Mouse (Mus musculus) megakaryocyte-erythroid progenitor cell, adult 5-6 weeks (primary cell): Measurements from ENCODE around the gene Tnfrsf14. TPM values are rescaled to one million over a fixed set of nuclear protein-coding genes. Genes with fewer than 3 reads are reported as not detected.

Source experiments
- ATAC-seq: replicated peaks from 2 replicates; pipeline ENCODE4 v1.8.0; 2016; ENCODE audit warnings: mild to moderate bottlenecking, inconsistent platforms; ENCODE audit not compliant: severe bottlenecking, poor library complexity, low FRiP score, low TSS enrichment
- total RNA-seq, 2 experiments: library from RNA; stranded (forward) in 1 of 2; stranded (reverse) in 1 of 2; fragments of 200-1000, 215-1000 nt in 1 of 2; fragments of >200 nt in 1 of 2; fragmentation: Nextera tagmentation in 1 of 2; gene quantifications; 2 replicates each; pipeline ENCODE4 v1.2.3; 2014 to 2017

Gene Tnfrsf14
- total RNA-seq, 2 experiments from 2014 or later: 133 to 149 TPM

DNA sequence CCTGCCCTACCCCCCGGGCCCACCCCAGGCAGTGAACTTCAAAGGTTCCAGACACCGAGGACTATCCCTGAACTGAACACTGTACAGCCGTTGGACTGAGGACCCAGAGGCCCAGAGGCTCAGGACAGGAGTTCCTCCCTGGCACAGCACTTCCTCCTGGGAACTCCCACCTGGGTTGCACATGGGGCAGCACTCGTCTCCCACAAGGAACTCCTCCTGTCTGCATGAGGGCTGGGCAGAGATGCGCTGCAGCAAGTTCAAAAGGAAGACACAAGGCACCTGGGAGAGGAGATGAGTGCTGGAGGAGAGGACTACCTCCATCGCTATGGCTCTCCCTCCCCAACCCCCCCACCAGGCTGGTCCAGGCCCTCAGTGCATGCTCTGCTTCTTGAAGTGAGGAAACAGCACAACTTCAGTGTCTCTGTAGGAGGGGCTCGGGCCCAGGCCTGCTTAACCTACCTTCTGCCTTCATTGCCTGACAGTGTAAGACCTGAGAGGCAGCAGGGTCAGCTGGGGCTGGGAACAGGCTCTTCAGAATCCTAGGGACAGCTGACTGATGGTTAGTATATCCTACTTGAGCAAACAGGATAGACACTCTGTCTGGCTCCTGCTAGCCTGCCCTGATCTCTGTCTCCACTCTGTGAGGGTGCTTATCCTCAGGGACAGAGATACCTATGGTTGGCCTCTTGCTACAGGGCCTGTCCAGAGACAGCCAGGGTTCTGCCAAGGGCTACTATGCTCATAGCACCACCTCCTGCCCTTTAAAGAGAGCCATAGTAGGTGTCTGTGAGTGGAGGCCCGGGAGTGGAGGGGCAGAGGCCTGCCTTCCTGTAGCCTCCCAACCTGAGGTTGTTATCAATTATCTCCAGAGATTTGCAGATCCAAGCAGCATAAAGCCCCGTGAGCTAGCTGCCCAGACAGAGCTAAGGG, 1.1 kb downstream of the Tnfrsf14 start:
- peak; percentile 6 for ATAC-seq

DNA sequence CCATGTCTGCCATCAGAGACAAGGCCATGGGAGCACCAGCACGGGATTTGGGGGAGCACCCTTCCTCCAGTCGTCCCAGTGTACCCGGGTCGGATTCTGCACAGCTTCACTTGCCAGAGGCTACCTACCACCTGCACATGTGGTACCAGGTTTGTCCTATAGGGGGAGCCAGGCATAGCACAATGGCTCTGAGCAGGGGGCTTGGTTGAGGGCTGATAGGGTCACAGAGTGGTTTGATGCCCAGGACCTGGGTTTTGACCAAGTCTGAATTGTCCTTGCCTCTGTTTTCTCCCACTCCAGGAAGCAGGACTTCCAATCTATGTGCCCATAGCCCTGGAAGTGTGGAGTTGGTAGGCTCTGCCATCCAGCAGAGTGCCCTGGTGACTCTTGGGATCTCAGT, 3.0 kb downstream of the Tnfrsf14 start:
- ATAC-seq: 0 out of 2 replicates have a peak, but pooled peaks have one; percentile 17

DNA sequence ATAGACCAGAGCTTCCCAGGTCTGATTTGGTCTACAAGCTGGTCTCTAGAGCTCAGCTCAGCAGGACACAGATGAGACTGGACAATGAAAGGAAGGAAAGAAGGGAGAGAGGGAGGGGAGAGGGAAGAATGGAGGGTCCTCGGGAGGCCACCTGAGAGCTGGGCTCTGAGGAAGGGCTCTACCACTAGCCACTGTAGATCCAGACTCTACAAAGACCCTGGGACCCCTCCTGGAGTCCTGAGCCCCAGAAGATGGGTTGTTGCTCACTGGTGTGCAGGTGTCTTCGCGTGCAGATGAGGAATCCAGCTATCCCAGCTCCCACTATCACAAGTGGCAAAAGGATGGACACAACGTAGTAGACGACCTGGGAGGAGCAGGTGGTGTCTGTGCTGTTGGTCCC, 5.4 kb downstream of the Tnfrsf14 start:
- ATAC-seq: no peak

DNA sequence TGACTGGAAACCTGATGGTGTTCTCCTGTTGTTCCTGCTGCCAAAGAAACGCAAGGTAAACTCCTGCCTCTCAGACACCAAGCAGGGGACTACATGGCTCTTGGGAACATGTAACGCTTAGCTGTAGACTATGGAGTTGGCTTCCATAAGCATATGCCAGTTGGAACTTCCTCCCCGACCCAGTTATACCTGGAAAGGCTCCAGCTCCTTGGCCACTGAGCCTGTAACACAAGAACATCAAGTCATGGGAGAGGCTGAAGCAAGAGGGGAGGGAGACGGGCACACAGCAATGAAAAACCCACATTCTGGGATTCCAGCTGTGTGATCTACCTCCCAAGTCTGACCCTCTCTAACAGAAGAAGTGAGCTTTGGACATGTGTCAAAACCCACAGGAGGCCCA, 6.1 kb downstream of the Tnfrsf14 start:
- no peak for ATAC-seq

DNA sequence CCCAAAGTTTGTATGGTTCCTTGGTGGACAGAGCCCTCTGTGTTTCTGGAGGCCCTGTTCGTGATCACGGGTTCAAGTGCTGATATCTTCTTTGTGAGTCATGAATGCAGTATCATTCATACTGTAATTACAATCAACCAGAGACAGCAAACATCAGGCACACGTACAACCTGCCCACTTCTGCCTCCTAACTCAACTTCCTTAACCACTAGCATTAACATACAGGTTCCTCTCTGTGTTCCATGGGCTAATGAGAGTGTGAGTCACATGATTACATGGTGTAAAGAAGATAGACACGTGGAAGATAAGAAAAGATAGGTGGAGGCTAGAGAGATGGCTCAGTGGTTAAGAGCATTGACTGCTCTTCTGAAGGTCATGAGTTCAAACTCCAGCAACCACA, 11.7 kb downstream of the Tnfrsf14 start:
- ATAC-seq: peak; percentile 28; the same call in 1 of the 2 replicates

DNA sequence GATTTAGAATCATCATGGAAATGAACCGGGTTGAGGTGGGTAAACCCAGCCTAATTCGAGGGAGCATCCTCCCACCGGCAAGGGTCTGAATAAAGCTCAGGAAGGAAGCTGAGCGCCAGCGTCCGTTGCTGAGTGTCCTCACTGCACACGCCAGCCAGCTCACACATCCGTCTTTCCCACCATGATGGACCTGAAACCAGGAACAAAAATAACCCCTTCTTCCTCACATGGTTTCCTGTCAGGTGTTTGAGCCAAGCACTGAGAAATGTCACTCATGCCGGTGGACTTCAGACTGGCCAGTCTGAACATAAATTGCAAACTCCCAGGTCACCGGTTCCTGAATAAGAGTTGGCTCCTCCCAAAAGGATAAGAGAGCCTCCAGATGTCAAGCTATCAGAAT, 13.1 kb downstream of the Tnfrsf14 start:
- ATAC-seq: no peak

DNA sequence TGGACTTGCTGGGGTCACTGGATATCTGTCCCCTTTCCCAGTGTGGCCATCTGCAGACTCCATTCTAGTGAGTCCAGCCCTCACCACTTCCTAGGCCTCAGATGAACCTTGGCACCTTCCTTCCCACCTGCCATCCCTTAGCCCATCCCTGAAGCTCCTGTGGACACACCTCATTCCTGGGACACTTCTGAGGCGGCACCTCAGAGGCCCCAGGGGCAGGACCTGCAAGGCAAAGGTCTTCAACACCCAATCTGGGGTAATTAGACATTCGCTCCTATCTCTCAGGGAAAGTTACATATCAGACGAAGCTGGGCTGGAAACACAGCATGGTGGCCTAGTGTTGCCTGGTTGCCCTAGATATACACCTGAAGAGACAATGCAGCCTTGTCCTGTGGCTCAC, 13.7 kb downstream of the Tnfrsf14 start:
- no peak for ATAC-seq

DNA sequence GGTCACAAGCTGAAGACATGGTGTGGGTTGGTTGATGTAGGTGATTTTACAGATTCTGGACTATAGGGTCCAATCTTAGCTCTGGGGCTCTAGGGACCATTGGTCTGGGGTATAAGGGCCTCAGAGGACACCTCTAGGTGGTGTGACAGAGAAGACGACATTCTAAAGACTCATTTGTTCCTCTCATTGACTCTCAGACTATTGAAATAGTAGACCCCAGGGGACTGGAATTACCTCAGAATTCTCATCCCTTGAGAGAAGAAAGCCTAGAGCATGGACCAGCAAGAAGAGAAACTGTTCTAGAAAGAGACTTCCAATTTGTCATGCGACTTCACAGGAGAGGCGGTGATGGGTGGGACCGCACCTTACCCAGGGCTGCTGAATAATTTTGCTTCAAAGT, 14.1 kb downstream of the Tnfrsf14 start:
- ATAC-seq: no peak

DNA sequence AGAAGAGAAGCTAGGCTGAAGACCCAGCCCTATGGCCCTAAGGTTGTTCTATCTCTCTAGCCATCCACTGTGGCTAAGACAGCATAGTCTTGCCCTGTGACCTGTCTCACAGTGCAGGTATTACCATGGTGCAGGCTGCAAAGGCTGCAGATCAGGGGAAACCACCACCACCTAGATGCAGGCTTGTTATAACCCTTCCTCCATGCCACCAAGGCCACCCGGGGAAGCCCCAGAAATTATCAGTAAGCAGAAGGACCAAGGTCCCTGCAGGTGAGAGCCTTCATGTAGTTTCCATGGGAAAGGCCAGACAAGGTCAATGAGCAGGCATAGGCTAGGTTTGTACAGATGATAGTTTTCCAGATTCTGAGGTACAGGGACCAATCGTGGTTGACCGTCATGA, 14.5 kb downstream of the Tnfrsf14 start:
- no peak for ATAC-seq

DNA sequence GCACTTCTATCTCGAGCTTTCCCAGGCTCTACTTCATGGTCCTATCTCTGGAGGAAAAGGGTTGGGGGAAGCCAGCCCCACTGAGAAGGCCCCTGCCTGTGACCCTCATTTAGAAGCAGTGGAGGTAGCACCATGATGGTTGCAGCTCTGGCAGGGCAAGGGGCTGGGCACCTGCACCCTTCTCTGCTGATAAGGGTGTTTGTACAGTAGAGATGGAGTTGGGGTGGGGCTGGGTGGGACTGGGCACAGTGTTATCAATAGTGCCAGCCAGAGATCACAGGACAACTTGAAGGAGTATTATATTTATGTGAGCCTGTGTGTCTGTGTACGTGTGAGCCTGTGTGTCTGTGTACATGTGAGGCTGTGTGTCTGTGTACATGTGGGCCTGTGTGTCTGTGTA, 16.7 kb downstream of the Tnfrsf14 start:
- peak; percentile 72 for ATAC-seq

DNA sequence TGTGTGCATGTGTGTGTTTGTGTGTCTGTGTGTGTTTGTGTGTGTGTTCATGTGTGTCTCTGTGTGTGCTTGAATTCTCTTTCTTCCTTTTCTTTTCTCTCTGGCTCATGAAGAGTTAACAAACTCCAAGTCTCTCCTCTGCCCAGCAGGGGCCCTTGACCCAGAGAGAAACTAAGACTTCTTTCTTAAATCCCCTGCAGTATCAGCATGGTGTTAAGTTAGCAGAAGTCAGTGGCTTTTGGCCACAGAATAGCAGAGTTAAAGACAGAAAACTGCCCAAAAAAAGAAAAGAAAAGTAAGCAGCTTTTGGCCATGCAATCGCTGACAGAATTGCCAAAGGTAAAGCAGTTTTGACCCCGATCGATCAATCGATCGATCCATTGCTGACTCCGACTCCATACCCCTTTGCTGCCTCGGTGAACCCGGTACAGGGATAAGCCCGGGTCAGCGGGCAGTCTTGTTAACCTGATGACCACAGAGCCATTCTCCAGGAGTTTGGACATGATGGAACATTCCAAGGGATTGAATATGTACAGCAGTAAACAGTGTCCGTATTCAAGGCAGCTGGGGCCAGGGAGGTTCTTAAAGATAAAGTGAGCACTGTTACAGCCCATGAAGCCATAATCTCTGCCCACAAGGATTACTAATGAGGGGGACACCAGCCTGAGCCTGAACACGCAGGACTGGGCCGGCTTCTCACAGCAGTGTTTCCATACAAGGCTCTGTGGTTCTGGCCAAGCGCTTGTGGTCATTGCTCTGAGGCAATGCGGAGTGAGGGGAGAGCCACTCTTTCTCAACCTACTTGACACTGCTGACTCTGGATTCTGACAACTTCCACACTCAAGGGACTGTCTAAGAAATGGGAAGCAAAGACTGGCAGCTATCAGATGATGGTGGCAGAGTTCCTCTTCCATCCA, 17.5 kb downstream of the Tnfrsf14 start:
- ATAC-seq: peak; percentile 64

DNA sequence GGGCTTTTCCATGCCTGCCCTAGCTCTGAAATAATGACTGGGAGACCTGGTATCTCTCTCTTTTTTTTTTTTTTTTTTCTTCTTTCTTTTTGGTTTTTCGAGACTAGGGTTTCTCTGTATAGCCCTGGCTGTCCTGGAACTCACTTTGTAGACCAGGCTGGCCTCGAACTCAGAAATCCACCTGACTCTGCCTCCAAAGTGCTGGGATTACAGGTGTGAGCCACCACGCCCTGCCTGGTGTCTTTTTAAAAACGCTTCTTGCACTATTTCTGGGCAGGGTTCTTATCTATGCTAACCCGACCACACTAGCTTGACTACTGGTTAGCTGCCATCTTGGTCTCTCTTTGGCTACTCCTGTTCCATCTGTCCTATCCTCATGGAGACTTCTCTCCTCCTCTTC, 19.9 kb downstream of the Tnfrsf14 start:
- ATAC-seq: no peak

DNA sequence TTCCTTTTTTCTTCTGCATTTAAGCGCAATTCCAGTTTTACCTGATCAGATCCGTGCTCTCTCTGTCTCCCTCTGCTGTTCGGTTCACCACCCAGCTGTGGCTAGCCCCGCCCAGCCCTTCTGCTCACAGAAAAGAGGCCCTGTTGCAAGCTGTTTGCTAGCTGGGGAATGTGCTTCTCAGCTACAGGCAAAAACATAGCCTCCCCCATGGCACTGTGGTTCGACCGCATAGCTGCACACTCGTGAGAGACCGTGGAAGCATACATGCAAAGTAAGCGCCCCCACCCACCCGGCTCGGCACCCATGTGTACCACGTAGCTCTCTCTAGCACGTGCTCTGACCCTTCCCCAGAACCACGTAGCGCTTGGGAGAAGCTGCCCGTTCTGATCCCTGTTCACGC, 20.5 kb downstream of the Tnfrsf14 start:
- ATAC-seq: peak; percentile 56

DNA sequence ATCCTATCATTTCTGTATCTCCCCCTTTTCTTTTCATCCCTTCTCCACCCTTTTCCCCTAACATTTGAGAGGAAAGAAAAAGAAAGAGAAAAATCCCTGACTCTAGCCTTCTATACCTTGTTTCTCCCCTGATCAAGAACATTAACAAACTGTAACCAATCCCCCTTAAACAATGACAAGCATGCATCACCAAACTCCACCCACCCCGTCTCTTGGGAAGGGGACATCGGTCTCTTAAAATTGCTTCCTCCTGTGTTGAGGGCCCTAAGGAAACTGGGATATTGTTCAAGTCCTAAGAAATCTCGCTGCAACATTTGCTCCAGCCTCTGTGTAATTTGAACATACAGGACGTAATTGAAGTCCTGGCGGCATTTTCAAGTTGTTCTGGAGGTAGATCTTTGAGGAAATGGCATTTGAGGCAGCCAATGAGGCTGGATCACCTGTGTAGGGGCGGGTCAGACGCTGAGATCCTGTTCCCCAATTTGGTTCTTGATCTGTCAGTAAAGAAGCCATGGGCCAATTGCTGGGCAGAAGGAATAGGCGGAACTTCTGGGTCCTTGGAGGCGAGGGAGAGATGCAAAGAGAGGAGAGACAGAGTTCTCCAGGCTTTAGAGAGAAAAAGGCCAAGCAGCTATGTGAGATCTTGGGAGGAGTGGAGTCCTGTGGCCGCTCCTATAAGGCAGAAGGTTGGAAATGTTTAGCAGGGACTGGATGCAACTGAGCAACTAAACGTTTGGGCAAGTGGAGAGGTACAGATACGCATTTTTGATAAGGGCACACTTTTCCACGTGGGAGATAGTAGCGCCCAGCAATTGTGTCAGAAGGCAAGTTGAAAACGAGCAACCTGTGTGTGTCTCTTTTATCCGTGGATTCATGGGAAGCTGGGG, 23.9 kb downstream of the Tnfrsf14 start:
- ATAC-seq: peak; percentile 92

DNA sequence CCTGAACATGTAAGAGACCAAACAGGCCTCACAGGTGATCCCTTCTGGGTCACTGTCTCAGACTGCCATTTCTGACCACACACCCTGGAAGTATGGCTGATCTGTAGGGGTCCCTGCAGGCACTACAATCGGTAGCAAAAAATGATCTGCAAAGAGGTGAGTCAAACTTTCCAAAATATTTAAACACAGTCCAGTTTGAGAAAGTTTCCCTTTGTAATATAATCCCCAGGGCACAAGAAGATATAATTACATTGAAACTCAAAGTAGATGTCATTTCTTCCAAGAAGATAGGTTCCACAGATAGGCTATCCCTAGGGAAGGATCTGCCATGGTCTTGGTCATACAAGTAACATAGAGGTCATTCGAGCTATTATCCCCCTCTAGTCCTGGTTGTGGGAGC, 26.0 kb downstream of the Tnfrsf14 start:
- no peak for ATAC-seq

DNA sequence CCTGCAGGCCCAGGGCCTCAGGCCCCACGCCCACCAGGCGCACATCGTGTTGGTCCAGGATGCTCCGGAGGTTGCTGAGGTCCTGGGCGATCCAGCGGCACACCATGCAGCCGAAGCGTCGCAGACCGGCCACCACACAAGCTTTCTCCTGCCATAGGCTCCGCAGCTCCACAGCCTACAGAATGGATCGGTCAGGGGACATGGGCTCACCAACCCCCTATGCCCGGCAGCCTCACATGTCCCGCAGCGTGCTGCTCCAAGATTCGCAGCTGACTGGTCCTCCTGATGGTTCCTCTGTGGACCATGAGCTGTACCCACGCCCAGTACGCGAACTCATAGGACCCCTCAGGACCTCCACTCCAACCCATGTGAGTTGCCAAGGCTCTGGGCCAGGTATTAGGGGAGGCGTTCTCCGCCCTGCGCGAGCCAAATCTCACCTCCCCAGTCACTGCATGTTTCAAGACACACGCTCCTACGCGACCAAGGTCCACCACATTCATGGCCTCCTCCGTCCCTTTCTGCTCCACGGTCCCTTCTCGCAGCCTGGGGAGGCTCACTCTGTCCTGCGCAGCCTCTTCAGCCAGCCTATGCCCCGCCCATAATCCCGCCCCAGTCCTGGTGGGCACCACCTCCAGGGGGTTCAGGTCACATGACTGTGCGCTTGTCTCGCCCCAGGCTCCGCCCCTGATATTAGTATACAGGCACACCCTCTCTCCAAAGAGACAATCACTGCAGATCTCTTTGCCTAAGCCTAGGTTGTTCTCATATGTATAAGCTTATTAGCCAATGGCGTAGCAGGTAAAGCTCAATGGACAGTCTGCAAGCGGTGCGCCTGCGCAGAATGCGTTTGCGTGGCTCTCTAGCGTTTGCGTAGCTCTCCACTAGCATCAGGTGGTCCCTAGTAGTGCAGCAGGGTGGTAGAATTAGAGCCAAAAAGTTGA, 29.6 kb downstream of the Tnfrsf14 start, which contains the start of gene Fam213b:
Gene Fam213b (minus strand): TSS at position 630 of the 941 bp plus-strand sequence.
- peak; percentile 93 for ATAC-seq

DNA sequence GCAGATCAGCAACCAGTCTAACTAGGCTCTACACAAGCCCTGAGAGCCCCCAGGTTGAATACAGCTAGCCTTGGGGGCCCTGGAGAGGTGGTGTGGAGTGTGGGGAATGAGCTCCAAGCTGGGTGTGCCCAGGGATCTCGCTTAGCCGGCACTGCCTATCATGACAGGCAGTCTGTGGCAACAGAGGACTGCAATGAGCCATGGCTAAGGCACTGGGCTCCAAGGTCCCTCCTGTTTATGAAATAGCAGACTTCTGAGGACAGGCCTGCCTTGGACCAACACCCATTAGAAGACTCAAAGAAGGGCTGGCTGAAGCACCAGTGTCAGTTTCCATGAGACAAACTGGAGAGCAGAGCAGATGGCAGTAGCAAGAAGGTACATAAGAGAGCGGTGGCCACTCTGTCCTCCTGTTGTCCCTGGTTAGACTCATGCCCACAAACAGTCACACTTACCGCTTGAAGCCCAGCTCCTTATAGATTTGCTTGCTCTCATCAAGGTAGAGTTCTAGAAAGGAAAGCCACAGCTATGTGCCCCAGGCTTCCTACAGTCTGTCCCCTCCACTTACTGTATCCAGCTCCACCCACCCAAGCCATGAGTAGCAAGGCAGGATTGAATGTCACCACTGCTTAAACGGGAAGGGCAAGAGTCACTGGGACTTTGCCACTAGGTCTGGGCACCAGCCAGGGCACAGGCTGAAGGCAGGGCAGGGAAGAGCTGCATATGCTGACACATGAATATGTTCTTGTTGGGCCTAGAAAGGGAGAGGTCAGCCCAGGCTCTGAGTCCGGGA, 30.5 kb downstream of the Tnfrsf14 start:
- no peak for ATAC-seq
